In the genomic region with DNA sequence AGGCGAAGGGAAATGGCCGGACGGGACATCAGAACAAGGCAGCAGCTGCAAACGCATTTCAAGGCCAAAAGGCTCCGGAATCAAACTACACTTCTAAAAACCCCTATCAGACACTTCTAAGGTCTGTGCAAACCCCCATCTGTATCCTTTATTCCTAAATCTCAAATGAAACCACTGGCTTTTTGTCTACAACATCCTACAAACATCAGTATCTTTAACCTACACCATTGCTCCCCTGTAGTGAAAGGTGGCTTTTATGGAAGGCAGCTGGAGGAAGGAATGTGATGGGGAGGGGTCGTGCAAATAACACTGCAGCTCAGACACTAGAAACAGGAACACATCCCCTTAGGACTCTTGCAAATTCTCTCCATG, we compare ENCODE assay signal across 8 mouse cellular contexts. TPM values are rescaled to one million over a fixed set of nuclear protein-coding genes. Genes with fewer than 3 reads are reported as not detected.
A peak's percentile ranks its signal among the peaks of the same experiment; 100 is the strongest.
DNase-seq lines count a peak whose midpoint lies in the region; ATAC-seq and TF ChIP-seq lines count a peak whose summit lies in the region.

No protein-coding gene starts in this region.

- H3K4me1 ChIP-seq in cerebellum, adult 2 months (ENCODE audit: control insufficient read depth, insufficient read depth, low read length), result no peaks in the 10 kb centered on the region; the same call in 1 of the 2 replicates
- H3K4me1 ChIP-seq in embryonic fibroblast, embryonic 13.5 days (ENCODE audit: control insufficient read depth, insufficient read depth, low read length), result no peaks in the 10 kb centered on the region
- H3K4me1 ChIP-seq in neural tube, embryonic 15.5 days, result peaks cover 44% of the 10 kb centered on the region

- peak overlapping the region; percentile 81 for H3K4me2 ChIP-seq in neural tube, embryonic 15.5 days

- no peak for TF ChIP-seq CTCF in cerebellum, adult 2 months (IDR thresholded peaks at IDR 0.05; ENCODE audit: borderline replicate concordance, insufficient read depth, low read depth, low read length)
- TF ChIP-seq CTCF in embryonic fibroblast, embryonic 13.5 days (IDR thresholded peaks at IDR 0.05; ENCODE audit: borderline replicate concordance, insufficient read depth, low read length), result no peak

- no peak for DNase-seq in cerebellum, adult 2 months
- DNase-seq in cerebellum, adult 8-10 months, result no peak
- peak; percentile 35 for DNase-seq in 3T3-L1 (ENCODE audit: low read depth, low spot score)
- DNase-seq in kidney, postnatal 10 days, result peak; percentile 32
- no peak for DNase-seq in cerebellum, adult 11-12 months
- no peak for DNase-seq in thymus, postnatal 14 days

- no peak for ATAC-seq in neural tube, embryonic 15.5 days (ENCODE audit: low FRiP score)

- no peak for TF ChIP-seq POLR2A in cerebellum, adult 2 months (IDR thresholded peaks at IDR 0.05; ENCODE audit: borderline replicate concordance, insufficient read depth, low read length)
- TF ChIP-seq POLR2A in embryonic fibroblast, embryonic 13.5 days (IDR thresholded peaks at IDR 0.05; ENCODE audit: low read depth, low read length), result no peak

- H3K27me3 ChIP-seq in cerebellum, adult 2 months (ENCODE audit: control insufficient read depth, insufficient read depth, low read length), result no peaks in the 10 kb centered on the region
- H3K27me3 ChIP-seq in neural tube, embryonic 15.5 days (replicated peaks), result no peaks in the 10 kb centered on the region

- WGBS in cerebellum, adult 2 months, result under 1% methylated on average over 6 of the region's 6 CpGs
- WGBS in neural tube, embryonic 15.5 days, result under 1% methylated on average over 6 of the region's 6 CpGs

- H3K9ac ChIP-seq in neural tube, embryonic 15.5 days (replicated peaks), result peak overlapping the region; percentile 75

- H3K36me3 ChIP-seq in neural tube, embryonic 15.5 days, result no peaks in the 10 kb centered on the region

- no peaks in the 10 kb centered on the region for H3K9me3 ChIP-seq in neural tube, embryonic 15.5 days (replicated peaks)

- peak overlapping the region; percentile 67 for H3K4me3 ChIP-seq in cerebellum, adult 2 months (replicated peaks; ENCODE audit: insufficient read depth, low read depth, low read length)
- peak overlapping the region; percentile 74 for H3K4me3 ChIP-seq in embryonic fibroblast, embryonic 13.5 days (ENCODE audit: insufficient read depth, low read length)
- H3K4me3 ChIP-seq in neural tube, embryonic 15.5 days (replicated peaks), result peak overlapping the region; percentile 66

- H3K27ac ChIP-seq in cerebellum, adult 2 months (ENCODE audit: insufficient read depth, low read length), result 0 out of 2 replicates have a peak overlapping the region, but pooled peaks have one; percentile 54
- no peak overlapping the region for H3K27ac ChIP-seq in embryonic fibroblast, embryonic 13.5 days (ENCODE audit: insufficient read depth, low read length)
- H3K27ac ChIP-seq in neural tube, embryonic 15.5 days (replicated peaks), result peak overlapping the region; percentile 97

RNA-seq across cellular contexts. Expression of gene Mycbp2, which starts 1.1 kb away (rescaled TPM):
- polyA plus RNA-seq in cerebellum, adult 2 months (2012; rRNA removed), result 146 and 147 TPM in 2 replicates
- 46.1 and 50.7 TPM in 2 replicates for polyA plus RNA-seq in embryonic fibroblast, embryonic 13.5 days (2011; ENCODE audit: insufficient read length, low read depth, missing spikeins)
- polyA plus RNA-seq in neural tube, embryonic 15.5 days (2015; fragmentation: Nextera tagmentation; extraction: Ambion mirVana), result 51.0 and 57.9 TPM in 2 replicates

Comparison
In these comparisons a context has a peak if more than half of its experiments do, and no peak if none do; other contexts are left out.
1. DNase-seq: peak in 3T3-L1 (single experiment) and kidney, postnatal 10 days (single experiment); none in cerebellum, adult 2 months (0 of 2), cerebellum, adult 8-10 months (single experiment), cerebellum, adult 11-12 months (single experiment) and thymus, postnatal 14 days (single experiment).
2. Peak in every context shown above with its lines, with median percentiles within 50 percentile points of each other: H3K4me3 ChIP-seq.